Mouse (Mus musculus): ENCODE measurements around the gene Ldha. TPM values are rescaled to one million over a fixed set of nuclear protein-coding genes. Genes with fewer than 3 reads are reported as not detected.

Gene Ldha
- total and polyA plus RNA-seq, 3 experiments: 613 to 2,637 (median 1,212) TPM

DNA sequence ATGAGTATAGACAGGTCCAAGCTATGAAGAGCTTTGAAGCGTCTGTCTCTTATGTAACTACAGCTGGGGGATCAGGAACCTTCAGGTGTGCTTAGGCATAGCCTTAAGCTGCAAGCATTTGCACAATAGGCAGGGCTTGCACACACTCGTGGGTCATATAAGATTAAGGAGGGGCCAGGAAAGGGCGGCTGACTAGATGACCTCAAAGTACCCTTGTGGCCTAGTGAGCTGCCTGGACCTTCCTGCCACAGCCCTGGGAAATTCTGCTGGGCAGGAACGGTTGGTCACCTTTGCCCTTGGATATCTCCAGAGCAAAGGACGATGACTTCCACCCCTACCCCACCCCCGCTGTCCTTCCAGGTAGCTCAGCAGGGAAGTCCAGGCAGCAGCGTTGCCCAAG, 1.8 kb upstream of the Ldha start:
- peak overlapping the region; percentile 32 to 55 for H3K4me3 ChIP-seq (ENCODE audit: control insufficient read depth in 1 of 2, insufficient read depth in 1 of 2, low read depth in 2 of 2, low read length in 2 of 2)
- H3K4me1 ChIP-seq (ENCODE audit: control insufficient read depth in 1 of 2, insufficient read depth in 2 of 2, low read length in 2 of 2): peaks cover 13 to 20% of the 10 kb centered on the region in 2 experiments
- H3K79me2 ChIP-seq (ENCODE audit: control insufficient read depth, insufficient read depth, low read length, poor library complexity): no peaks in the 10 kb centered on the region
- DNase-seq (ENCODE audit: low read depth, low spot score): no peak
- no peaks in the 10 kb centered on the region for H3K27me3 ChIP-seq (ENCODE audit: control insufficient read depth in 1 of 2, insufficient read depth in 2 of 2, low read length in 2 of 2)
- H3K9ac ChIP-seq (ENCODE audit: control insufficient read depth, low read depth, low read length, poor library complexity, severe bottlenecking): peak overlapping the region; percentile 34; the same call in 1 of the 2 replicates
- peaks cover 0 to 10% of the 10 kb centered on the region in 2 experiments; a peak in 2 of 4 replicates for H3K36me3 ChIP-seq (ENCODE audit: control insufficient read depth in 1 of 2, insufficient read depth in 2 of 2, low read length in 2 of 2)
- TF ChIP-seq ZKSCAN1 (IDR thresholded peaks at IDR 0.05; ENCODE audit: low read depth, low read length): no peak
- no peaks in the 10 kb centered on the region for H3K9me3 ChIP-seq (replicated peaks; ENCODE audit: insufficient read depth, low read length)
- H3K27ac ChIP-seq (ENCODE audit: control insufficient read depth, low read depth, low read length): no peak overlapping the region

DNA sequence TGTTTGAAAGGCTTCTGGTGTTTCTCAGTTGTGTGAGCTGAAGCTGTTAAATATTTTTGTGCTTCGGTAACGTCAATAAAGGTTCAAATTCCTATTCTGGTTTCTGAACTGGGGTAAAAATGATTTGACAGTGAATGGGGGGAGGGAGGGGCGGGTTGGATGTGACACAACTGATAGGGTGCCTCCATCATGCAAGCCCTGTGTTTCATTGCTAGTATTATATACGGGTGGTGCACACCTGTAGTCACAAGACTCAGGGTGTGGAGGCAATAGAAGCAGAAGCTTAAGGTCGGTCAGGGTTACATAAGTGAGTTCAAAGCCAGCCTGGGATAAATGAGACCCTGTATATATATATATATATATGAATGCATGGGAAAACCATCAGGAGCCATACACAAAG, 1.4 kb upstream of the Ldha start:
- Histone ChIP-seq H3K4me1 (ENCODE audit: control insufficient read depth in 1 of 2, insufficient read depth in 2 of 2, low read length in 2 of 2) (peaks cover 13 to 20% of the 10 kb centered on the region in 2 experiments), H3K79me2 (ENCODE audit: control insufficient read depth, insufficient read depth, low read length, poor library complexity) (no peaks in the 10 kb centered on the region), H3K27ac (ENCODE audit: control insufficient read depth, low read depth, low read length) (no peak overlapping the region), H3K36me3 (ENCODE audit: control insufficient read depth in 1 of 2, insufficient read depth in 2 of 2, low read length in 2 of 2) (peaks cover 0 to 14% of the 10 kb centered on the region in 2 experiments; a peak in 2 of 4 replicates), H3K4me3 (ENCODE audit: control insufficient read depth in 1 of 2, insufficient read depth in 1 of 2, low read depth in 2 of 2, low read length in 2 of 2) (no peak overlapping the region), H3K9me3 (replicated peaks; ENCODE audit: insufficient read depth, low read length) (no peaks in the 10 kb centered on the region), H3K9ac (ENCODE audit: control insufficient read depth, low read depth, low read length, poor library complexity, severe bottlenecking) (no peak overlapping the region), H3K27me3 (ENCODE audit: control insufficient read depth in 1 of 2, insufficient read depth in 2 of 2, low read length in 2 of 2) (no peaks in the 10 kb centered on the region)
- no peak for DNase-seq (ENCODE audit: low read depth, low spot score)
- TF ChIP-seq CHD1 (IDR thresholded peaks at IDR 0.05; ENCODE audit: low read depth, low read length) (no peak), UBTF (IDR thresholded peaks at IDR 0.05; ENCODE audit: borderline replicate concordance, insufficient read depth, low read depth, low read length) (no peak), HCFC1 (IDR thresholded peaks at IDR 0.05; ENCODE audit: low read depth, low read length) (no peak), NELFE (IDR thresholded peaks at IDR 0.05; ENCODE audit: low read depth, low read length) (no peak)

DNA sequence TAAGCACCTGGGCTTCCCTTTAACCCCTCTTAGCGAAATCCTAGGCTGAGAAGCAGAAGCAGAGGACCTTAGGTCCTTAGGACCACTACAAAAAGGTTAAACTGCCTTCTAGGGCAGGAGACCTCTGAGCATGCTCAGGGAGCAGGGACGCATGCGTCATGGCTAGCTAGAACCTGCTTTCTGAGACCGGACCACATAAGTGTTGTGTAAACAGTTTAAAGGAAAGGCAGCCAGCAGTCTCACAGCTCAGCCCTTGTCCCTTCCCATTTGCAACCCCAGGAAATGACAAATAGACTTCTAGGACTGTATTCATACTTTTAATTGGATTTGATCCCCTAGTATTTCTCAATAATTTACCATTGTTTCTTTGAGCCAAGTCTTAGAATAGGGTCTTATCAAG, 949 bp upstream of the Ldha start:
- Histone ChIP-seq H3K4me3 (ENCODE audit: control insufficient read depth in 1 of 2, insufficient read depth in 1 of 2, low read depth in 2 of 2, low read length in 2 of 2) (no peak overlapping the region), H3K9ac (ENCODE audit: control insufficient read depth, low read depth, low read length, poor library complexity, severe bottlenecking) (no peak overlapping the region), H3K36me3 (ENCODE audit: control insufficient read depth in 1 of 2, insufficient read depth in 2 of 2, low read length in 2 of 2) (peaks cover 0 to 14% of the 10 kb centered on the region in 2 experiments; a peak in 2 of 4 replicates), H3K79me2 (ENCODE audit: control insufficient read depth, insufficient read depth, low read length, poor library complexity) (peaks cover under 1% of the 10 kb centered on the region; the same call in 1 of the 2 replicates), H3K27ac (ENCODE audit: control insufficient read depth, low read depth, low read length) (no peak overlapping the region), H3K27me3 (ENCODE audit: control insufficient read depth in 1 of 2, insufficient read depth in 2 of 2, low read length in 2 of 2) (no peaks in the 10 kb centered on the region), H3K4me1 (ENCODE audit: control insufficient read depth in 1 of 2, insufficient read depth in 2 of 2, low read length in 2 of 2) (peaks cover 13 to 20% of the 10 kb centered on the region in 2 experiments), H3K9me3 (replicated peaks; ENCODE audit: insufficient read depth, low read length) (no peaks in the 10 kb centered on the region)
- TF ChIP-seq MYB (IDR thresholded peaks at IDR 0.05; ENCODE audit: low read depth, low read length): no peak
- no peak for TF ChIP-seq TAL1 (IDR thresholded peaks at IDR 0.05; ENCODE audit: low read length)
- no peak for TF ChIP-seq MAX (IDR thresholded peaks at IDR 0.05; ENCODE audit: low read length)
- 0 out of 2 replicates have a peak, but pooled peaks have one; percentile 28 for TF ChIP-seq NRF1 (IDR thresholded peaks at IDR 0.05; ENCODE audit: insufficient read depth, low read depth, low read length, poor library complexity, severe bottlenecking)
- TF ChIP-seq ZNF384 (IDR thresholded peaks at IDR 0.05; ENCODE audit: low read depth, low read length): no peak
- TF ChIP-seq GATA1 (IDR thresholded peaks at IDR 0.05; ENCODE audit: low read depth, low read length): 0 out of 2 replicates have a peak, but pooled peaks have one; percentile 57
- no peak for DNase-seq (ENCODE audit: low read depth, low spot score)

Measured in MEL (cell line).